Mouse (Mus musculus) intestine, postnatal 0 days (tissue): ENCODE results near the gene Plcb3. TPM values are rescaled to one million over a fixed set of nuclear protein-coding genes. Genes with fewer than 3 reads are reported as not detected.

Source experiments
- ATAC-seq: fragments of 200-750 bp; cut with Nextera tagmentation; 2 replicates; pipeline ENCODE4 v1.8.0; 2017; ENCODE audit warnings: mild to moderate bottlenecking, moderate TSS enrichment, moderate library complexity
- H3K27ac ChIP-seq: fragments of 300-500 bp; sonication (generic); 2 replicates; pipeline ENCODE4 v1.5.1; 2014; ENCODE audit warnings: mild to moderate bottlenecking, low read depth, low read length, moderate library complexity
- H3K27me3 ChIP-seq: fragments of 300-500 bp; sonication (generic); replicated peaks from 2 replicates; pipeline ENCODE4 v1.6.1; 2014; ENCODE audit warnings: low read length, mixed read lengths; ENCODE audit not compliant: control insufficient read depth, insufficient read depth
- H3K36me3 ChIP-seq: fragments of 300-500 bp; sonication (generic); 2 replicates; pipeline ENCODE4 v1.6.1; 2014; ENCODE audit warnings: mild to moderate bottlenecking, moderate library complexity; ENCODE audit not compliant: control insufficient read depth, insufficient read depth
- H3K4me1 ChIP-seq: fragments of 300-500 bp; sonication (generic); replicated peaks from 2 replicates; pipeline ENCODE4 v1.6.1; 2014; ENCODE audit warnings: antibody characterized with exemption, low read length, mixed read lengths; ENCODE audit not compliant: control insufficient read depth, insufficient read depth
- H3K4me2 ChIP-seq: fragments of 300-500 bp; sonication (generic); replicated peaks from 2 replicates; pipeline ENCODE4 v1.6.1; 2014; ENCODE audit warnings: low read depth, mild to moderate bottlenecking, moderate library complexity
- H3K4me3 ChIP-seq: fragments of 300-500 bp; sonication (generic); 2 replicates; pipeline ENCODE4 v1.5.1; 2014; ENCODE audit warnings: low read depth, low read length
- H3K9ac ChIP-seq: fragments of 300-500 bp; sonication (generic); 2 replicates; pipeline ENCODE4 v1.6.1; 2014; ENCODE audit warnings: mild to moderate bottlenecking, low read depth, low read length
- H3K9me3 ChIP-seq: fragments of 300-500 bp; sonication (generic); 2 replicates; pipeline ENCODE4 v1.6.1; 2016; ENCODE audit warnings: mixed run types; ENCODE audit not compliant: control insufficient read depth
- CTCF ChIP-seq: sonication (generic); IDR thresholded peaks from 2 replicates; pipeline ENCODE4 v1.5.1; 2016; ENCODE audit warnings: low read depth, mild to moderate bottlenecking, control low read depth, antibody characterized with exemption, moderate library complexity
- WGBS: fragments of 180-500 bp; shearing (Covaris S2); extraction: QIAGEN DNeasy Blood & Tissue Kit; methylation state at CpG from one replicate; pipeline ENCODE4 v1.1.7; 2014; 5-methylcytosine and 5-hydroxymethylcytosine counted together
- microRNA-seq: library from miRNA; unstranded; fragments of <30 nt; microRNA quantifications from one replicate; pipeline ENCODE4, GENCODE M21; 2016
- polyA plus RNA-seq: library from polyadenylated mRNA; unstranded; fragments of >200 nt; fragmentation: Nextera tagmentation; extraction: Ambion mirVana; gene quantifications from 2 replicates; pipeline ENCODE4 v1.2.1, GENCODE M21; 2015

Plcb3 gene
- polyA plus RNA-seq, 1 experiment from 2014 or later, result 107 TPM

DNA sequence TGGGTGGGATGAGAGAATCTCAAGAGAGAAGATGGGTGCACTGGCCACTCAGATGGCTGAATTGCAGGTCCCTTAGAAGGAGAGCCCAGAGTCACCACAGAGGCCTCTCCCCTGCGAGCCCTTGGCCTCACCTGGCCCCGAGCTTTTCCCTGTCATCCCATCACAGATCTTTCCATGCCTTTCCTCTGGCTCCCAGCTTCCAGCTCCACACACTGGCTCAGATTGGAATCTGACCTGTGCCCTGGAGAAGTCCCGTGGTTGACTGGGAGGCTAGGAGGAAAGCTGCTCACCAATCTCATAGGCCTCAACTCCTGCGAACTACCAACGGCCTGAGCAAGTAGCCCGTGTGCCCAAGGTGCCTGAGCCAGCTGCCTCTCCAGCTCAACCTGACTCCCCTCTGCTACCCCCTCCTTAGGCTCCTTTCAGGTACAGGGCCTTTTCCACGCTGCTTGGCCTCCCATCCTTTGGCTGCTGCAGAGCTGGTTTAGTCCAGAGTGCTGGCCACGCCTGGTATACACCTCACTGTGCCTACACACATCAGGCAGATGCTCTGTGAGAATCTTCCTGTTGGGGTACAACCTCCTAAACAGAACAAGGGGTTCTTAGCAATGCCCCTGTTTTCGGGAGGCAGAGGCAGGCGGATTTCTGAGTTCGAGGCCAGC, 70.6 kb downstream of the Plcb3 start:
- TF ChIP-seq CTCF, result no peak
- Histone ChIP-seq H3K4me3 (no peak overlapping the region), H3K27me3 (no peaks in the 10 kb centered on the region), H3K4me2 (no peak overlapping the region), H3K4me1 (peaks cover 4% of the 10 kb centered on the region; the same call in 1 of the 2 replicates), H3K36me3 (peaks cover 26% of the 10 kb centered on the region; the same call in 1 of the 2 replicates), H3K9ac (no peak overlapping the region), H3K9me3 (no peaks in the 10 kb centered on the region), H3K27ac (peak overlapping the region; percentile 64)
- 87% methylated on average over 11 of the region's 11 CpGs for WGBS
- no peak for ATAC-seq

GRCm38 (mm10) chr19:6904846-6905245, 71.4 kb downstream of the Plcb3 start:
- Histone ChIP-seq H3K4me2 (no peak overlapping the region), H3K4me3 (no peak overlapping the region), H3K9me3 (no peaks in the 10 kb centered on the region), H3K4me1 (peaks cover 4% of the 10 kb centered on the region; the same call in 1 of the 2 replicates), H3K9ac (no peak overlapping the region), H3K27ac (peak overlapping the region; percentile 64), H3K36me3 (peaks cover 26% of the 10 kb centered on the region; the same call in 1 of the 2 replicates), H3K27me3 (no peaks in the 10 kb centered on the region)
- TF ChIP-seq CTCF, result no peak
- no peak for ATAC-seq
- WGBS, result 60% methylated on average over 2 of the region's 2 CpGs

GRCm38 (mm10) chr19:6903031-6903430, 73.2 kb downstream of the Plcb3 start:
- Histone ChIP-seq H3K27me3 (no peaks in the 10 kb centered on the region), H3K4me2 (no peak overlapping the region), H3K4me1 (peaks cover 3% of the 10 kb centered on the region; the same call in 1 of the 2 replicates), H3K36me3 (peaks cover 26% of the 10 kb centered on the region; the same call in 1 of the 2 replicates), H3K9me3 (no peaks in the 10 kb centered on the region), H3K4me3 (no peak overlapping the region), H3K27ac (no peak overlapping the region), H3K9ac (no peak overlapping the region)
- TF ChIP-seq CTCF, result no peak
- WGBS, result 96% methylated on average over 1 of the region's 1 CpGs
- ATAC-seq, result no peak

Small RNAs within 50 kb of the gene (microRNA-seq; reads per million reads assigned to microRNA genes)
- gene Mir6990, result 1.9 reads per million

Other genes starting within 250 kb of the Plcb3 start
- gene Rps6ka4, start 135.8 kb downstream of the Plcb3 start, polyA plus RNA-seq, result 15.7 and 16.7 TPM in 2 replicates
- gene Ccdc88b, start 118.3 kb downstream of the Plcb3 start, polyA plus RNA-seq, result 1.4 and 1.7 TPM in 2 replicates
- gene Trmt112, start 66.8 kb downstream of the Plcb3 start, polyA plus RNA-seq, result 52.0 and 54.4 TPM in 2 replicates
- gene Prdx5, start 66.4 kb downstream of the Plcb3 start, polyA plus RNA-seq, result 910 and 912 TPM in 2 replicates
- gene Esrra, start 54.7 kb downstream of the Plcb3 start, polyA plus RNA-seq, result 63.6 TPM in 2 replicates
- 0.65 and 0.76 TPM in 2 replicates for gene Catsperz, start 51.1 kb downstream of the Plcb3 start, polyA plus RNA-seq
- 0.21 and 0.38 TPM in 2 replicates for gene Kcnk4, start 42.0 kb downstream of the Plcb3 start, polyA plus RNA-seq
- 66.2 and 70.1 TPM in 2 replicates for gene Bad, start 34.6 kb downstream of the Plcb3 start, polyA plus RNA-seq
- gene Gpr137, start 34.0 kb downstream of the Plcb3 start, polyA plus RNA-seq, result 20.0 and 20.9 TPM in 2 replicates
- 102 and 105 TPM in 2 replicates for gene Ppp1r14b, start 1.5 kb downstream of the Plcb3 start, polyA plus RNA-seq
- gene Fkbp2, start 4.0 kb upstream of the Plcb3 start, polyA plus RNA-seq, result 135 and 142 TPM in 2 replicates
- 23.2 and 25.2 TPM in 2 replicates for gene Vegfb, start 11.2 kb upstream of the Plcb3 start, polyA plus RNA-seq
- gene Dnajc4, start 16.1 kb upstream of the Plcb3 start, polyA plus RNA-seq, result 32.3 and 35.1 TPM in 2 replicates
- gene Nudt22, start 19.6 kb upstream of the Plcb3 start, polyA plus RNA-seq, result 50.4 and 51.9 TPM in 2 replicates
- gene Trpt1, start 19.7 kb upstream of the Plcb3 start, polyA plus RNA-seq, result 7.6 and 10.2 TPM in 2 replicates
- 8.9 and 9.3 TPM in 2 replicates for gene Fermt3, start 43.0 kb upstream of the Plcb3 start, polyA plus RNA-seq
- gene Stip1, start 63.5 kb upstream of the Plcb3 start, polyA plus RNA-seq, result 46.2 and 47.8 TPM in 2 replicates
- 14.4 and 15.1 TPM in 2 replicates for gene Macrod1, start 80.3 kb upstream of the Plcb3 start, polyA plus RNA-seq
- gene Flrt1, start 129.3 kb upstream of the Plcb3 start, polyA plus RNA-seq, result 0.75 and 0.82 TPM in 2 replicates
- gene Otub1, start 229.8 kb upstream of the Plcb3 start, polyA plus RNA-seq, result 121 and 126 TPM in 2 replicates
- gene Cox8a, start 241.1 kb upstream of the Plcb3 start, polyA plus RNA-seq, result 2,194 and 2,204 TPM in 2 replicates